Mouse (Mus musculus) Patski (cell line): Measurements from ENCODE around the gene Dgkq. TPM values are rescaled to one million over a fixed set of nuclear protein-coding genes. Genes with fewer than 3 reads are reported as not detected.
"Not testable (repeated sequence)": the region's sequence is repeated elsewhere in the genome, so short reads cannot be mapped to it uniquely, and the experiment has no call there.

Source experiments
- ATAC-seq: fragments of 100-300 bp; one replicate; pipeline ENCODE4 v1.8.0; 2021
- CTCF ChIA-PET: fragments of 350-600 bp; sonication (Branson Sonifier 250); formaldehyde crosslinking; loops from one replicate; lab custom pipeline; 2022; ENCODE audit warnings: inconsistent platforms; lab: Charles Lee
- POLR2A ChIA-PET: fragments of 350-600 bp; sonication (Branson Sonifier 250); formaldehyde crosslinking; loops from one replicate; lab custom pipeline; 2022; ENCODE audit warnings: antibody characterized with exemption, inconsistent platforms; lab: Charles Lee
- DNase-seq: peaks from one replicate; pipeline ENCODE4 v3.0.0-alpha.2; 2011; ENCODE audit warnings: low read depth, low spot score
- H3K27me3 ChIP-seq: fragments of 371-371 bp; one replicate; pipeline ENCODE4 v1.5.1; 2021
- CTCF ChIP-seq: fragments of 100-300 bp; IDR thresholded peaks from one replicate; pipeline ENCODE4 v1.5.1; 2021
- in situ Hi-C: fragments of 300-500 bp; cut with MboI; formaldehyde crosslinking; loops from 3 replicates; pipeline ENCODE4 v1.11.1; 2018; ENCODE audit warnings: low pct_unique_long_range_greater_than_20kb, mixed read lengths
- polyA plus RNA-seq: library from polyadenylated mRNA; unstranded; gene quantifications from one replicate; pipeline ENCODE4 v1.2.3, GENCODE M21; 2021

Gene Dgkq
- polyA plus RNA-seq, 1 experiment from 2014 or later: 29.8 TPM

GRCm38 (mm10) chr5:108651136-108651720 is 18.2 kb downstream of the Dgkq start:
- TF ChIP-seq CTCF: no peak
- in situ Hi-C loops: loop anchor here (5.0 to 25.0 kb wide), 2 partner anchors 224 to 739 kb away; partner anchors contain the start of gene Rpl5
- no peak for ATAC-seq
- no peaks in the 10 kb centered on the region for H3K27me3 ChIP-seq
- DNase-seq: no peak
- ChIA-PET CTCF (interaction anchor here (0.6 to 2.9 kb wide), 22 partner anchors 9 to 618 kb away, joined by 3 to 14 read pairs (median 4); partner anchors contain the start of genes Atp5k, Dgkq and Idua), POLR2A (interaction anchor here (1.2 kb wide), 2 partner anchors 11 to 13 kb away, joined by 3 to 4 read pairs; no protein-coding TSS in a partner anchor)

DNA sequence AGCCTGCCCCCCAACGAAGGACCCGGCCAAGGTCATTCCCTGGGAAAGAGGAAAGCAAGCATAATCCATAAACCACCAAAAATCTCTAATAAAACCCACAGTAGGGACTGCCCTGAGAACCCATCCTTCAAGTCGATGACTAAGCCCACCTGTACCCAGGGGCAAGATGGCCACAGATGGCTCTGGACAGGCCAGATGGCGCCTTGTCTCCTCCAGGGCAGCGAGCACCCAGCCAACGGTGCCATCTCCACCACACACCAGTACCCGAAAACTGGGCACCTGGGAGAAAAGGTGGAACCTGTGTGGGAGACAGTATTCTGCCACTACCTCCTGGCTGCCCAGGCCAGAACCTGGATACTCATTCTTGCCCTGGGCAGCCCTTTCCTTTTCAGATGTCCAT is 19.1 kb downstream of the Dgkq start:
- no peak for DNase-seq
- POLR2A ChIA-PET: interaction anchor here (1.2 kb wide), 1 partner anchor 10 kb away, joined by 4 read pairs; no protein-coding TSS in a partner anchor
- no peak for ATAC-seq
- in situ Hi-C loops: loop anchor here (5.0 to 25.0 kb wide), 2 partner anchors 223 to 738 kb away; partner anchors contain the start of gene Rpl5
- TF ChIP-seq CTCF: no peak
- CTCF ChIA-PET: interaction anchor here (1.3 to 1.5 kb wide), 3 partner anchors 13 to 216 kb away, joined by 6 to 12 read pairs (median 6); partner anchors contain the start of gene Atp5k
- H3K27me3 ChIP-seq: no peaks in the 10 kb centered on the region

GRCm38 (mm10) chr5:108648937-108649576 is 20.4 kb downstream of the Dgkq start:
- no peak for ATAC-seq
- ChIA-PET CTCF (interaction anchor here (1.3 kb wide), 3 partner anchors 12 to 222 kb away, joined by 3 read pairs; partner anchors contain the start of gene Idua), POLR2A (no interaction called here)
- no peak for DNase-seq
- in situ Hi-C loops: no loop called here
- no peaks in the 10 kb centered on the region for H3K27me3 ChIP-seq
- no peak for TF ChIP-seq CTCF

DNA sequence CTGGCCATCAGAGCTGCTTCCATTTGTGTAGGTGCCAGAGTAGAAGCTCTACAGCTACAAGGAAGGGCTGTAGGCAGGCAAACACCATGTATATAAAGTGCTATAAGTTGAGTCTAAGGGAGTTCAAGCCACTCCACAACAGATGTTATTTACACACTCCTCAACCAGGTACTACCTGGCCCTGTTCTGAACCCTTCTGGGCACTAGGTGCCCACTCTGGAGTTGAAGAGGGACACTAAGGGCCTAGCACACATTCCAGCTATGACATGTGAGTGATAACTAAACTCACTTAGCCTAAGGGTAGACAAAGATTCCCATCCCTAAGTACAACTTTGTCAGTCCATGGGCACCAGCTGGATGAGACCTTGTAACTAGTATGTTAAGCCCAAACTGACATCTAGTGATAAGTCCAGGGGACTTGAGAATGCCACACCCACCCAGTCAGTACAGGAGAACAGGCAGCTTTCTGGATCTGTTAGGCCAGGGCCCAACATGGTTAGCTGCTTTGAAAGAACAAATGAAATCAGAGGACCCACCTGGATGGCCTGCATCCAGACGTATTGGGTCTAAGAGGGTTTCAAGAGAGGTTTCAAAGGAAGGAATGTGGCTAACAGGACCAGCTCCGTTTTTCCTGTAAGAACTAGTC is 21.5 kb downstream of the Dgkq start:
- H3K27me3 ChIP-seq: no peaks in the 10 kb centered on the region
- TF ChIP-seq CTCF: no peak
- DNase-seq (no peak), ATAC-seq (no peak)
- in situ Hi-C loops: no loop called here
- POLR2A ChIA-PET: interaction anchor here (1.3 kb wide), 1 partner anchor 23 kb away, joined by 3 read pairs; no protein-coding TSS in a partner anchor
- CTCF ChIA-PET: interaction anchor here (1.1 to 1.4 kb wide), 3 partner anchors 10 to 13 kb away, joined by 3 to 5 read pairs (median 4); partner anchors contain the start of gene Idua

- no peaks in the 10 kb centered on the region for H3K27me3 ChIP-seq
- ChIA-PET POLR2A (interaction anchor here (0.5 to 1.3 kb wide), 2 partner anchors 23 to 31 kb away, joined by 3 to 7 read pairs; no protein-coding TSS in a partner anchor), CTCF (interaction anchor here (1.0 to 1.4 kb wide), 3 partner anchors 9 to 11 kb away, joined by 4 to 5 read pairs (median 4); no protein-coding TSS in a partner anchor)
- no peak for ATAC-seq
- in situ Hi-C loops: no loop called here
- no peak for DNase-seq
- no peak for TF ChIP-seq CTCF
Observed at GRCm38 (mm10) chr5:108647311-108647710, 22.2 kb downstream of the Dgkq start.

- no peak for DNase-seq
- no peak for ATAC-seq
- no peak for TF ChIP-seq CTCF
- CTCF ChIA-PET: interaction anchor here (1.0 to 1.1 kb wide), 2 partner anchors 10 to 15 kb away, joined by 3 to 4 read pairs; no protein-coding TSS in a partner anchor
- no peaks in the 10 kb centered on the region for H3K27me3 ChIP-seq
- POLR2A ChIA-PET: no interaction called here
- in situ Hi-C loops: no loop called here
Observed at GRCm38 (mm10) chr5:108646343-108646660, 23.2 kb downstream of the Dgkq start.

- POLR2A ChIA-PET: no interaction called here
- DNase-seq (no peak), ATAC-seq (no peak)
- CTCF ChIA-PET: interaction anchor here (1.1 kb wide), 1 partner anchor 15 kb away, joined by 3 read pairs; no protein-coding TSS in a partner anchor
- H3K27me3 ChIP-seq: no peaks in the 10 kb centered on the region
- in situ Hi-C loops: no loop called here
- no peak for TF ChIP-seq CTCF
Observed at GRCm38 (mm10) chr5:108645651-108646342, 23.7 kb downstream of the Dgkq start.

DNA sequence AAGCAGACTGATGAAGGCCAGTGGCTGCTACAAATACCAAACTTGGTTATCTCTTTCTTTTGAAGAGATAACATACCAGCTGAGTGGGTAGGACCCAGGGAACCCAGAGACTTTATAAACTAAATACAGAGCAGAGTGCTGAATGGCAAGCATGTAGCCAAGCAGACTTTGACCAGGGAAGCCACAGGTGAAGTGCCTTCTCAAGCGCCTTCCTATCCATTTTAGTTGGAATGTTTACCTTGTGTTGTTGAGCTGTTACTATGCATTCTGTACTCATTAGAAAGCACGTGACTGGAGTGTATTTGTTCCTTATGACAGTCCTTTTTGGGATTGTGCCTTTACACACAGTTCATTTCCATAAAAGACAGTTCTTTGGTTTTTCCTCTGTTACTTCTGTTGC is 25.8 kb downstream of the Dgkq start:
- ChIA-PET CTCF (no interaction called here), POLR2A (no interaction called here)
- TF ChIP-seq CTCF: no peak
- DNase-seq: no peak
- in situ Hi-C loops: no loop called here
- no peak for ATAC-seq
- H3K27me3 ChIP-seq: no peaks in the 10 kb centered on the region

GRCm38 (mm10) chr5:108636172-108636571 is 33.3 kb downstream of the Dgkq start:
- H3K27me3 ChIP-seq: no peaks in the 10 kb centered on the region
- CTCF ChIA-PET: interaction anchor here (1.8 kb wide), 1 partner anchor 16 kb away, joined by 6 read pairs; no protein-coding TSS in a partner anchor
- no peak for DNase-seq
- POLR2A ChIA-PET: no interaction called here
- in situ Hi-C loops: no loop called here
- TF ChIP-seq CTCF: no peak
- no peak for ATAC-seq

GRCm38 (mm10) chr5:108634088-108634487 is 35.4 kb downstream of the Dgkq start:
- DNase-seq, ATAC-seq, in situ Hi-C loops, H3K27me3 ChIP-seq, POLR2A ChIA-PET, CTCF ChIA-PET: not testable (repeated sequence)
